Mouse (Mus musculus): ENCODE measurements at regions not wholly inside any gene's neighbourhood (a gene's known extent, or its start where the extent isn't known, plus 50 kb on each side); places are given as distances from the start of the nearest gene placed in this dataset.

GRCm38 (mm10) chr4:87718166-87718805, 314.9 kb downstream of the Mllt3 start:
- no peak for DNase-seq

DNA sequence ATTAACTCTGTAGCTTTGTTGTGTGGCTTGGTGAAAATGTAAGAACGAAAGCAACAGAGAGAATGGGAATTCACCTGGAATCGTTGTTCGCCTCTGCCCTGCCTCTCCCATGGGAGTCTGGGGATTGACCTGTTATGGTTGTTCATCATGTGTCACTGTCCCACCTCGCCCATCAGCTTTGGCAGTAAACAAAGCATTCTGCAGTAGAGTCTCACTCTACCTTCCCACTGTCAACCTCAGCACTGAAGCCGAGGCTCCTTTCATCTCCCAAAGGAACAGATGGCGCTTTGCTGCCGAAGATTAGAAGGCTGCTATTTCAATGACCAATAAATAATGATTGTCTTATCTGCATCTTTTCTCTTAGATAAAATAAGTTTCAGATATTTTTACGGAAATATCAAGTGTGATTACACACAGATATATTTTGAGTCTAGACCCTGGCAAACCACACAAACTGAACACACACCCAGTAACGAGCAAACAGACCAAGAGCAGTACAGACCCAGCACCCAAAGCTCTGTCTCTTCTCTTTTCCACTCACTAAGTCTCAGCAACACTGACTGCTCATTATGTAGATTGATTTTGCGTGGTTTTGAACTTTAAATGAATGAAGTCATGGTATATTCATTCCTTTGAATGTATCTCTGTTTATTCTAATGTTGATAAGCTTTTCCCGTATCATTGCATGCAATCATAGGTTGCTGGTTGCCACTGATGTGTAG, 317.8 kb downstream of the Mllt3 start:
- DNase-seq, result no peak

DNA sequence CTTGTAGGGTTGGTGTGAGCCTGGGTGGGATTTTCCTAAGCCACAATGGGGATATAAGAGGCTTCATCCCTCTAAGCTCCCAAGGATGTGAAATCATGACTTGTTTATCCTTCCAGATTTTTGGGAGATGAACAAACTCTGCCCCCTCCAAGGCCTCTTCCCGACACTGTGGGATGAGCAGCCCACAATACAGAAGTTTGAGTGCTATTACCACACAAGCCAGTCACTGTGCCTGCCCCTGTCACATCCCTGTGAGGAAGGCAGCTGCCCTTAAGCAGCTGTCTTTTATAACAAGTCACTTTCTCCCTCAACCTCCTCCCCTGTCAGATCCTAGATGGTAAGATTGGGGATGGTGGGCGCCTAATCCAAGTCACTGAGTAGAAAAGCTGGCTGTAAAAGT, 320.5 kb downstream of the Mllt3 start:
- no peak for DNase-seq

DNA sequence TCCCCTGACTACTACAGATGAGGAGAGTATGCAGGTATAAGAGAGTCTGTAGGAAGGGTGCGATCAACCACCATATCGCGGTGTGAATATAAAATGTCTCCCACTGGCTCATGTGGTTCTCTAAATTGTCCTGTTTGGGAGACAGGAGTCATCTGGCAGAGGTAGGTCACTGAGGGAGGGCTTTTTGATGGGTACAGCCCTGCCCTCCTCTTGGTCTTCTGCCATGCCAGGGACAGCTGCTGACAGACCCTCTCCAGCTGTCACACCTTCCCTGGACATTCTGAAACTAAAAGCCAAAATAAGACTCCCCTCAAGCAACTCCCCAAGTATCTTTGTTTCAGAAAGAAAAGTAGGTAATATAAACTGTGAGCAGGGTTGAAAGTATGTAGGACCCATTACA, 320.9 kb downstream of the Mllt3 start:
- DNase-seq, result no peak

DNA sequence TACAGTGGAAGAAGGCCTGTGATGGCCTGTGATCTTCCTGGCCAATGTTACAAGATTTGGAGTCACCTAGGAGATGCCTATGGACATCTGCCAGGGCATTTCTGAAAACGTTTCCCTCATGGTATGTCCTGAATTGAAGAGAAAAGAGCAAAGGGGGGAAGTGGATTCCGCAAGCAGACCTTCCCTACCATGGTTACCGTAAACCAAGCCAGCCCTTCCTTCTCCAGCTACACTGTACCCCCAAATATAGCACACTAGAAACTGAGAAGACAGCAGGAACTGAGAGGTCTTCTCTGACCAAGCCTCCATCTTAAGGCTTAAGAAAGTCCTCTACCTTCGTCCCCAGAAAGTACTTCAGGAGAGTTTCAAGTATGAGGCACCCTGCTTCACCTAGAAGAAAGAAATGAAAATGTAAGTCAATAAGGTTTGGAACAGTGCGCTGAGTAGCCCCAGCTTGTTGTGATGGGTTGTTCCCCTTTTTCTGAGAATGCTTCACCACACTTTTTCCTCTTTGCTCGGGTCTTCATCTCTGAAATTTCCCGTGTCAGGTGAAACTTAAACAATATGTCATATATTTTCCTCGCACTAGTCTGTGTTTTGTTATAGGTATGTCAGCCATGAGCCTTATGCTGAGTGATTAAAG, 321.9 kb downstream of the Mllt3 start:
- DNase-seq, result no peak

- DNase-seq, result no peak
These were observed 324.1 kb downstream of the Mllt3 start for GRCm38 (mm10) chr4:87708981-87709645.

- DNase-seq, result no peak
These were observed 325.8 kb downstream of the Mllt3 start for GRCm38 (mm10) chr4:87707386-87707785.

DNA sequence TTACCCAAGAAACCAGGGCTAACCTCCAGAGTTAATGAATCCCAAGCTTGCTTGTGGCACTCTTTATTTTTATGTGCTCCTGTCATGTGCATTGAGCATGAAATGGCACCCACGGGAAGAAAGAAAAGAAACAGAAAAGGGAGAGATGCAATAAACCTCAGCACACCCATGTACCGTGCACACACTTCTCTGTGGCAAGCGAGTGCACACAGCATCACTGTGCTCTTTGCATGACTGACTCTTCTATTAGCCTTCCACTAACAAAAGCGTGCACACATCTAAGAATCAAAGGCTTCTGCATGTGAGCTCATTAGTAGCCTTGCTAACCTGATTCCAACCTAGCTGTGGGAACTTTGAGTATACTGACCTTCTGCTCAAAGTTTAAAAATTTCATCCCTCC, 330.3 kb downstream of the Mllt3 start:
- DNase-seq, result no peak

- no peak for DNase-seq
These were observed 330.9 kb downstream of the Mllt3 start for GRCm38 (mm10) chr4:87702290-87702689.

DNA sequence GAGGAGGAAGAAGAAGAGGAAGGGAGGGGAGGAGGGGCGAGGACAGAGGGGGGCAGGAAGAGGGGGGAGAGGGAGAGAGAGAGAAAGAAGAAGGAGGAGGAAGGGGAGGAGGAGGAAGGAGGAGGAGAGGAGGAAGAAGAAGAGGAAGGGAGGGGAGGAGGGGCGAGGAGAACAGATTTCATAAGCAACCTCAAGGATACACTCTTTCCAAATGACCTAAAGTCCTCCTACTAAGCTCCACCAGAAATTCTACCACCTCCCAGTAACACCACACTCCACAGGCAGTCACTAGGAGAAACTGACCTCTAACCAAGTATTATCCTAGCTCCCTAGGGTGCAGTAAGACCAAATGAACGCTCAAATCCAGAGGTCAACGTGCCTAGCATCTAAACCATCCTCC, 332.1 kb downstream of the Mllt3 start:
- no peak for DNase-seq

GRCm38 (mm10) chr4:87700508-87700907, 332.7 kb downstream of the Mllt3 start:
- DNase-seq, result no peak

DNA sequence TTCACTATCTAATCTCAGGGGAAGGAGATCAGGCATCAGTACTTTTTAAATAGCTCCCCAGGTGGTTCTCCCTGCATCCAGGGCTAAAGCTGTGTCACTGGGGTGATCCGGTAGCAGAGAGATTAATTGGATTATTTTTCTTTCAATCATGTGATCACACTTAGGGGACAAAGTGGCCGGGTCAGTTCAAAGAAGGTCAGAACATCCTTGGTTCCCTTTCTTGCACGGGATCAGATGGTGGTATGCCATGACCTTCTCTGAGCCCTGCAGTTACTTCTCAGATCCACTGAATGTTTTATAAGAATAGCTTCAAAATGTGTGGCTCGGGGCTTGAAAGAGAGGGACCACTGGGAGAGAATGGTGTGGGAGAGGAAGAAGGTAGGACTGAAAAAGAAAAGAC, 333.6 kb downstream of the Mllt3 start:
- no peak for DNase-seq

DNA sequence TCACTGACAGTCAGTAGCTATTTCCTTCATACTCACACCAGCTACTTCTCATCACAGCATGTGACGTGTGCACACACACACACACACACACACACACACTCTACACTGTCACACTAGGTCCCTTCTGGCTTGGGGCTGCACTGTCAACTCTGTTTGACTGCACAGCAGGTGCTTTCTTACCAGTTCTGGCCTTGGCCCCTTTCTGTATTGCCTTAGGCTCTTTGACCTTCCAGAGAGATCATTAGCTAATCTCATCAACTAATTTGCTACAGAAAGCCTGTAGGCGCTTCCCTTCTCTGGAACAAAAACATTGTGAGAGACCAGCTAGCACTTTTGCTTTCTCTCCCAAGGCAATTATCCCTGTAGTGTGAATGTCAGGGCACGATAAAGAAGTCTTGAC, 334.4 kb downstream of the Mllt3 start:
- DNase-seq, result no peak

DNA sequence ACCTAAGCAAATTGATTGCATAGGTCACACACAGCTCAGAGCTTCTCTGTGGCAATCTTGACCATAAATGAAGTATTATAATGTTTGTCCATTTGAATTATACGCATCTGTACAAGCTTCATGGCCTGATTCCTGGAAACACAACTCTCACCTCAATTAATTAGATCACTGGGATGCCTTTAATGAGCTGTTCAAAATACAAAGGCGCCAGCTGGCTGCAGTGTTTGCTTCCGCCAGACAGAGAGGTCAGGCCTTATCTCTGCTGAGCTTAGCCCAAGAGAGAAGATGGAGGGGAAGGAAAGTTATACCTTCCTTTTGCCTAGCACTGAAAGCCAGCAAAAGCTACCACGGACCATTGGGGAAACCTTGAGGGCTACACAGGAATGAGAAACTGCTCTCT, 336.2 kb downstream of the Mllt3 start:
- no peak for DNase-seq

GRCm38 (mm10) chr4:87695811-87696210, 337.4 kb downstream of the Mllt3 start:
- no peak for DNase-seq

DNA sequence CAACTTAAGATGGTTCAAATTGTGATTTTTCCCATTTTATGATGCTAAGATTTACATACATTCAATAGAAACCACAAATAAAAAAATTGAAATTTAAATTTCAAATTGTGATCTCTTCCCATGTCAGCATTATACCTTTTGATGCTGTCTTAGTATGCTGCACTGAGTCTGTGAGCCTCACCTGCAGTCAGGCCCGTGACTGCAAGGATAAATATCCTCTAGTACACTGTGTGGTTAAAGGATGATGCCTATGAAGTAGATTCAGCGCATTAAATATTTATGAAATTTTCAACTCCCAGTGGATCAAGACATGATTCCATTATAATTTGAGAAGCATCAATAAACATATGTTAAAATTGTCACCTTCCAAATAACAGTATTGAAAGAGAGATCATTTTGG, 340.4 kb downstream of the Mllt3 start:
- DNase-seq, result no peak

GRCm38 (mm10) chr4:87684952-87685351, 348.2 kb downstream of the Mllt3 start:
- DNase-seq, result no peak

GRCm38 (mm10) chr4:87682783-87683182, 350.4 kb downstream of the Mllt3 start:
- no peak for DNase-seq

- no peak for DNase-seq
These were observed 362.1 kb downstream of the Mllt3 start for GRCm38 (mm10) chr4:87671101-87671500.

GRCm38 (mm10) chr4:87670167-87670566, 363.0 kb downstream of the Mllt3 start:
- DNase-seq, result no peak

DNA sequence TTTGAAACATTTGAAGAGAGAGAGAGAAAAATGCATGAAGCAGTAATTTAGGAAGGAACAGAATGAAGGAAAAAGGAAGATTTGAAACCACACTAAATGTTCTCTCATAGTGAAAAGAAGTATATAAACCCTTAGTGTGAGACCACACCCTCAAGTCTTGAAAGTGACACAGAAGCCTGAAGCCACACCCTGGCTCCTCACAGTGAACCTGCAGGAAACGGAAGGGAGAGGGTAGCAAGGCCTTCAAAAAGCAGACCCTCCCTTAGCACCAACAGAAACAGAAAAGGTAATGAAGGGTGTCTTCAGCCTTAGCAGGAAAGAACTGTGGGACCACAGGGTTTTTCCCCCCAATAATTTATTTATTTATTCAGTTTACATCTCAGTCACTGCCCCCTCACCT, 363.7 kb downstream of the Mllt3 start:
- DNase-seq, result no peak

DNA sequence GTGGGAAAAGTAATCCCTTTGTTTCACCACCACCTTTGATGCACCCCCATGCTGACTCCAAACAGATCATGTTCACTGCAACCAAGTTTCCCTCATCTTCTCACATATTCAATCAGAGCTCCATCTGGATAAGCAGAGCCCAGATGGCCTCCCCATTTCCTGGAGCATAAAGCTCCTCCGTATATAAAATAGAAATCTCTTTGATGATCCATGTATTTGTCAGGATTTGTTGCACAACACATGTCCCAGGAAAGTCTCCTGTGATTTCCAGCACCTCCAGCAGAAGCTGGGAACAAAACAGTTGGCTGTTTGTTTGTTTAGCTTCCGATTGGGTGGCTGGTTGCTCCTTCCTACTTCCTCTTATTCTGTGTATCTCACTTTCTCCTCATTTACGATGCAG, 364.9 kb downstream of the Mllt3 start:
- no peak for DNase-seq

- peak; percentile 54 for DNase-seq
These were observed 365.5 kb downstream of the Mllt3 start for GRCm38 (mm10) chr4:87667556-87668154.

Measured in adrenal gland, adult 8-10 months (tissue).